Mouse (Mus musculus): ENCODE results near the gene Frs2. TPM values are rescaled to one million over a fixed set of nuclear protein-coding genes. Genes with fewer than 3 reads are reported as not detected.

The Frs2 gene
- polyA plus RNA-seq, 1 experiment from 2014 or later = 27.9 TPM

DNA sequence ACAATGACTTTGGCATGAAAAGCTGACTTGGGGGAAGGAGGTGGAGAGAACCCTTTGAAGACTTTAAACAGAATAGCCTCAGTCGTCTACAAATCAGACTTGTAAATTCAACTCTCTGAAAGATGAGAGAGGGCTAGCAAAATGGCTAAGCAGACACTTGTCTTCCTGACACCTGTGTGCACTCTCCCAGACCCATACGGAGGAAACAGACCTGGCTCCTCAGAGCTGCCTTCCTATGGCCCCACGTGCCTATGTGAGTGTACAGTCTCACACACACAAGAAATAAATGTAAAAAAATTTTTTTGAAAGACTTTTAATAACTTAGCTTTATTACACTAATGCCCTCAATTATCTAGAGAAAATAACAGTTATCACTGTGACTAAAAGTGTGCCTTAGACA is 41.6 kb downstream of the Frs2 start:
- 14% methylated on average over 3 of the region's 3 CpGs for WGBS
- ATAC-seq (ENCODE audit: insufficient number of reproducible peaks, low FRiP score, low TSS enrichment, low read depth) (no peak), DNase-seq (ENCODE audit: low spot score) (no peak)
- H3K4me3 ChIP-seq (ENCODE audit: low read depth, low read length) = no peak overlapping the region
- no peaks in the 10 kb centered on the region for H3K9me3 ChIP-seq (ENCODE audit: control insufficient read depth, low read length)
- H3K36me3 ChIP-seq (ENCODE audit: control insufficient read depth, insufficient read depth, low read length) = no peaks in the 10 kb centered on the region
- H3K4me2 ChIP-seq (ENCODE audit: low read depth, severe bottlenecking) = no peak overlapping the region
- H3K9ac ChIP-seq (ENCODE audit: low read length) = no peak overlapping the region
- peaks cover 4% of the 10 kb centered on the region; the same call in 1 of the 2 replicates for H3K4me1 ChIP-seq (ENCODE audit: control insufficient read depth, insufficient read depth, low read length)
- H3K27ac ChIP-seq (replicated peaks; ENCODE audit: low read depth, low read length) = no peak overlapping the region
- no peaks in the 10 kb centered on the region for H3K27me3 ChIP-seq (ENCODE audit: control insufficient read depth, insufficient read depth, low read length)

- no peak for DNase-seq (ENCODE audit: low spot score)
- ATAC-seq (ENCODE audit: insufficient number of reproducible peaks, low FRiP score, low TSS enrichment, low read depth) = no peak
- H3K4me2 ChIP-seq (ENCODE audit: low read depth, severe bottlenecking) = no peak overlapping the region
- no peak overlapping the region for H3K9ac ChIP-seq (ENCODE audit: low read length)
- H3K27me3 ChIP-seq (ENCODE audit: control insufficient read depth, insufficient read depth, low read length) = no peaks in the 10 kb centered on the region
- no peak overlapping the region for H3K27ac ChIP-seq (replicated peaks; ENCODE audit: low read depth, low read length)
- WGBS = 9% methylated on average over 4 of the region's 4 CpGs
- H3K4me3 ChIP-seq (ENCODE audit: low read depth, low read length) = no peak overlapping the region
- H3K4me1 ChIP-seq (ENCODE audit: control insufficient read depth, insufficient read depth, low read length) = peaks cover 4% of the 10 kb centered on the region; the same call in 1 of the 2 replicates
- H3K36me3 ChIP-seq (ENCODE audit: control insufficient read depth, insufficient read depth, low read length) = no peaks in the 10 kb centered on the region
- H3K9me3 ChIP-seq (ENCODE audit: control insufficient read depth, low read length) = no peaks in the 10 kb centered on the region
Observed at GRCm38 (mm10) chr10:117106244-117106643, 42.1 kb downstream of the Frs2 start.

- H3K27ac ChIP-seq (replicated peaks; ENCODE audit: low read depth, low read length) = no peak overlapping the region
Observed at GRCm38 (mm10) chr10:117105015-117105414, 43.3 kb downstream of the Frs2 start.

DNA sequence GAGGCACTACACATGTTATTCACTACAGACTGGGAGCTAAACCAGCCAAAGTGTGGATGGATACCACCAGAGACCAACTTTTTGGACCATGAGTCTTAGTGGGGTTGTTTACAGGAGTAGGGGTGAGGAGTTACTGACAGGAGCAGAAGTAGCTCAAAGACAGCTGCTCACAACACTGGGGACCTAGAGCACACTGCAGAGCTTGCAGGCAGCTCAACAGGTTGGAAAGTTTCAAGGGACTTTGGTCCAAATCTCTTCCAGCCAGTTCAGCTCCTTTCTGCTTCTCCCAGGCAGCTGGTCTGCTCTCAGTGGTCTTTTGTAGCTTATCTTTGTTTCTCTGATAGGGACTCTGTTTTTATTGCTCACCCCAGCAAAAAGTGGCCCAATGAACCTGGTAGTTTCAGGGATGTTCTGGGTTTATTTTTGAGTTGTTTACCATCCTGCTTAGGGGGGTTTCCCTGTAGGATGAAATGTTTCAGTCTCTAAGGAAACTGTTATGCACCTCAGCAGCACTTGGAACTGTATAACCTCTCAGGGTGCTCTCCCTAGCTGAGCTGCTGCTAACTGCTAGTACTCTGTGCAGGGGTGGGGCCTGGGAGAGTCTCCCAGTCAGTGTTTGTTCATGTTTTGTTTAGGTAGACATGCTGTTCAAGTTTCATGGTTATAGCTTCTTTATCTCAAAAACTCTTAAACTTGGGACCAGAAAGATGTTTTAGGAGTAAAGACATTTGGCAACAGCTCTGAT is 44.3 kb downstream of the Frs2 start:
- ATAC-seq (ENCODE audit: insufficient number of reproducible peaks, low FRiP score, low TSS enrichment, low read depth) = no peak

More at GRCm38 (mm10) chr10:117105015-117105414, 43.3 kb downstream of the Frs2 start:
- Histone ChIP-seq H3K9me3 (ENCODE audit: control insufficient read depth, low read length) (no peaks in the 10 kb centered on the region), H3K36me3 (ENCODE audit: control insufficient read depth, insufficient read depth, low read length) (no peaks in the 10 kb centered on the region), H3K27me3 (ENCODE audit: control insufficient read depth, insufficient read depth, low read length) (no peaks in the 10 kb centered on the region), H3K4me1 (ENCODE audit: control insufficient read depth, insufficient read depth, low read length) (peaks cover 4% of the 10 kb centered on the region; the same call in 1 of the 2 replicates), H3K4me3 (ENCODE audit: low read depth, low read length) (no peak overlapping the region), H3K9ac (ENCODE audit: low read length) (no peak overlapping the region), H3K4me2 (ENCODE audit: low read depth, severe bottlenecking) (no peak overlapping the region)
- 84% methylated on average over 4 of the region's 4 CpGs for WGBS
- ATAC-seq (ENCODE audit: insufficient number of reproducible peaks, low FRiP score, low TSS enrichment, low read depth) (no peak), DNase-seq (ENCODE audit: low spot score) (no peak)

DNA sequence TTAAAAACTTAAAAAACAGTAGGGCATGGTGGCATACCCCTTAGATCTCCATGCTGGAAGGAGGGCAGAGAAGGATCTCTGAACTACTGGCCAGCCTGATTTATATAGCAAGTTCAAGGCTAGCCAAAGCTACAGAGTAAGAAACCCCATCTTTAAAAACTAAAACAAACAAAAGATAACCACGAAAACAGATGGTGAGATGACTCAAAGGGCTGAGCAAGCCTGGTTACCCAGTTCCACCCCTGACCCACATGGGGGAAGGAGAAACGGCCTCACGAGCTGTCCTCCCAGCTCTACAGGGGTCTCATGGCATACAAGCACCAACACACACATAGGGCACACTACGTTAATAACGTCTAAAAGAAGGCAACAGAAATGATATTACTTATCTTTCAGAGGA is 48.2 kb downstream of the Frs2 start:
- DNase-seq (ENCODE audit: low spot score) (no peak), ATAC-seq (ENCODE audit: insufficient number of reproducible peaks, low FRiP score, low TSS enrichment, low read depth) (no peak)
- Histone ChIP-seq H3K9me3 (ENCODE audit: control insufficient read depth, low read length) (no peaks in the 10 kb centered on the region), H3K36me3 (ENCODE audit: control insufficient read depth, insufficient read depth, low read length) (no peaks in the 10 kb centered on the region), H3K9ac (ENCODE audit: low read length) (no peak overlapping the region), H3K4me1 (ENCODE audit: control insufficient read depth, insufficient read depth, low read length) (peaks cover 3% of the 10 kb centered on the region), H3K4me3 (ENCODE audit: low read depth, low read length) (no peak overlapping the region), H3K27me3 (ENCODE audit: control insufficient read depth, insufficient read depth, low read length) (no peaks in the 10 kb centered on the region), H3K27ac (replicated peaks; ENCODE audit: low read depth, low read length) (no peak overlapping the region), H3K4me2 (ENCODE audit: low read depth, severe bottlenecking) (no peak overlapping the region)
- 83% methylated on average over 5 of the region's 5 CpGs for WGBS

More for the DNA sequence above, 44.3 kb downstream of the Frs2 start:
- Histone ChIP-seq H3K27ac (replicated peaks; ENCODE audit: low read depth, low read length) (no peak overlapping the region), H3K27me3 (ENCODE audit: control insufficient read depth, insufficient read depth, low read length) (no peaks in the 10 kb centered on the region), H3K36me3 (ENCODE audit: control insufficient read depth, insufficient read depth, low read length) (no peaks in the 10 kb centered on the region), H3K4me1 (ENCODE audit: control insufficient read depth, insufficient read depth, low read length) (peaks cover 4% of the 10 kb centered on the region; the same call in 1 of the 2 replicates), H3K9me3 (ENCODE audit: control insufficient read depth, low read length) (no peaks in the 10 kb centered on the region), H3K4me3 (ENCODE audit: low read depth, low read length) (no peak overlapping the region), H3K4me2 (ENCODE audit: low read depth, severe bottlenecking) (no peak overlapping the region), H3K9ac (ENCODE audit: low read length) (no peak overlapping the region)
- DNase-seq (ENCODE audit: low spot score) = no peak

GRCm38 (mm10) chr10:117097116-117097698 is 51.1 kb downstream of the Frs2 start:
- WGBS = 83% methylated on average over 2 of the region's 2 CpGs
- Histone ChIP-seq H3K4me1 (ENCODE audit: control insufficient read depth, insufficient read depth, low read length) (peaks cover 2% of the 10 kb centered on the region; the same call in 1 of the 2 replicates), H3K4me2 (ENCODE audit: low read depth, severe bottlenecking) (no peak overlapping the region), H3K4me3 (ENCODE audit: low read depth, low read length) (no peak overlapping the region), H3K9me3 (ENCODE audit: control insufficient read depth, low read length) (no peaks in the 10 kb centered on the region), H3K9ac (ENCODE audit: low read length) (no peak overlapping the region), H3K27ac (replicated peaks; ENCODE audit: low read depth, low read length) (no peak overlapping the region), H3K27me3 (ENCODE audit: control insufficient read depth, insufficient read depth, low read length) (no peaks in the 10 kb centered on the region), H3K36me3 (ENCODE audit: control insufficient read depth, insufficient read depth, low read length) (peaks cover 2% of the 10 kb centered on the region; the same call in 1 of the 2 replicates)
- no peak for DNase-seq (ENCODE audit: low spot score)
- ATAC-seq (ENCODE audit: insufficient number of reproducible peaks, low FRiP score, low TSS enrichment, low read depth) = no peak

- H3K4me1 ChIP-seq (ENCODE audit: control insufficient read depth, insufficient read depth, low read length) = peaks cover 2% of the 10 kb centered on the region; the same call in 1 of the 2 replicates
- no peak overlapping the region for H3K4me3 ChIP-seq (ENCODE audit: low read depth, low read length)
- DNase-seq (ENCODE audit: low spot score) (no peak), ATAC-seq (ENCODE audit: insufficient number of reproducible peaks, low FRiP score, low TSS enrichment, low read depth) (no peak)
- H3K27ac ChIP-seq (replicated peaks; ENCODE audit: low read depth, low read length) = no peak overlapping the region
- H3K27me3 ChIP-seq (ENCODE audit: control insufficient read depth, insufficient read depth, low read length) = no peaks in the 10 kb centered on the region
- no peak overlapping the region for H3K9ac ChIP-seq (ENCODE audit: low read length)
- H3K4me2 ChIP-seq (ENCODE audit: low read depth, severe bottlenecking) = no peak overlapping the region
- H3K9me3 ChIP-seq (ENCODE audit: control insufficient read depth, low read length) = no peaks in the 10 kb centered on the region
- 92% methylated on average over 6 of the region's 6 CpGs for WGBS
- peaks cover 3% of the 10 kb centered on the region; the same call in 1 of the 2 replicates for H3K36me3 ChIP-seq (ENCODE audit: control insufficient read depth, insufficient read depth, low read length)
Observed at GRCm38 (mm10) chr10:117096096-117096495, 52.2 kb downstream of the Frs2 start.

- ATAC-seq (ENCODE audit: insufficient number of reproducible peaks, low FRiP score, low TSS enrichment, low read depth) (no peak), DNase-seq (ENCODE audit: low spot score) (no peak)
- 61% methylated on average over 15 of the region's 15 CpGs for WGBS
- no peaks in the 10 kb centered on the region for H3K27me3 ChIP-seq (ENCODE audit: control insufficient read depth, insufficient read depth, low read length)
- H3K27ac ChIP-seq (replicated peaks; ENCODE audit: low read depth, low read length) = no peak overlapping the region
- no peak overlapping the region for H3K4me3 ChIP-seq (ENCODE audit: low read depth, low read length)
- H3K9ac ChIP-seq (ENCODE audit: low read length) = no peak overlapping the region
- peaks cover 2% of the 10 kb centered on the region; the same call in 1 of the 2 replicates for H3K4me1 ChIP-seq (ENCODE audit: control insufficient read depth, insufficient read depth, low read length)
- no peaks in the 10 kb centered on the region for H3K9me3 ChIP-seq (ENCODE audit: control insufficient read depth, low read length)
- no peak overlapping the region for H3K4me2 ChIP-seq (ENCODE audit: low read depth, severe bottlenecking)
- H3K36me3 ChIP-seq (ENCODE audit: control insufficient read depth, insufficient read depth, low read length) = peaks cover 5% of the 10 kb centered on the region; the same call in 1 of the 2 replicates
Observed at GRCm38 (mm10) chr10:117094504-117095329, 53.6 kb downstream of the Frs2 start.

All from limb, embryonic 11.5 days (tissue).